Mouse (Mus musculus) hindbrain, embryonic 16.5 days (tissue): ENCODE results near the gene Kcnq2. TPM values are rescaled to one million over a fixed set of nuclear protein-coding genes. Genes with fewer than 3 reads are reported as not detected.

Experiments
- ATAC-seq: fragments of 200-750 bp; cut with Nextera tagmentation; 2 replicates; pipeline ENCODE4 v1.8.0; 2017; ENCODE audit warnings: moderate TSS enrichment, moderate library complexity
- H3K27ac ChIP-seq: fragments of 300-500 bp; sonication (generic); 2 replicates; pipeline ENCODE4 v1.5.1; 2014; ENCODE audit warnings: low read depth, mild to moderate bottlenecking, control low read depth, low read length, moderate library complexity
- H3K27me3 ChIP-seq: fragments of 300-500 bp; sonication (generic); replicated peaks from 2 replicates; pipeline ENCODE4 v1.6.1; 2014; ENCODE audit warnings: low read length; ENCODE audit not compliant: control insufficient read depth, insufficient read depth
- H3K36me3 ChIP-seq: fragments of 300-500 bp; sonication (generic); 2 replicates; pipeline ENCODE4 v1.6.1; 2014; ENCODE audit warnings: mild to moderate bottlenecking, low read length, moderate library complexity, mixed read lengths; ENCODE audit not compliant: control insufficient read depth, insufficient read depth
- H3K4me1 ChIP-seq: fragments of 300-500 bp; sonication (generic); 2 replicates; pipeline ENCODE4 v1.6.1; 2014; ENCODE audit warnings: low read depth, low read length; ENCODE audit not compliant: control insufficient read depth, insufficient read depth
- H3K4me2 ChIP-seq: fragments of 300-500 bp; sonication (generic); 2 replicates; pipeline ENCODE4 v1.6.1; 2014; ENCODE audit warnings: mild to moderate bottlenecking, low read length, control low read depth, moderate library complexity
- H3K4me3 ChIP-seq: fragments of 300-500 bp; sonication (generic); 2 replicates; pipeline ENCODE4 v1.5.1; 2014; ENCODE audit warnings: mild to moderate bottlenecking, low read length, control low read depth, moderate library complexity
- H3K9ac ChIP-seq: fragments of 300-500 bp; sonication (generic); 2 replicates; pipeline ENCODE4 v1.6.1; 2014; ENCODE audit warnings: low read depth, mild to moderate bottlenecking, control low read depth, low read length, moderate library complexity
- H3K9me3 ChIP-seq: fragments of 300-500 bp; sonication (generic); 2 replicates; pipeline ENCODE4 v1.6.1; 2014; ENCODE audit warnings: mild to moderate bottlenecking, low read length, moderate library complexity; ENCODE audit not compliant: control insufficient read depth
- WGBS: fragments of 180-500 bp; shearing (Covaris S2); extraction: QIAGEN DNeasy Blood & Tissue Kit; methylation state at CpG from one replicate; pipeline ENCODE4 v1.1.7; 2014; 5-methylcytosine and 5-hydroxymethylcytosine counted together
- polyA plus RNA-seq: library from polyadenylated mRNA; unstranded; fragments of >200 nt; fragmentation: Nextera tagmentation; extraction: Ambion mirVana; gene quantifications from 2 replicates; pipeline ENCODE4 v1.2.1, GENCODE M21; 2015

The Kcnq2 gene
- polyA plus RNA-seq, 1 experiment from 2014 or later: 41.4 TPM

DNA sequence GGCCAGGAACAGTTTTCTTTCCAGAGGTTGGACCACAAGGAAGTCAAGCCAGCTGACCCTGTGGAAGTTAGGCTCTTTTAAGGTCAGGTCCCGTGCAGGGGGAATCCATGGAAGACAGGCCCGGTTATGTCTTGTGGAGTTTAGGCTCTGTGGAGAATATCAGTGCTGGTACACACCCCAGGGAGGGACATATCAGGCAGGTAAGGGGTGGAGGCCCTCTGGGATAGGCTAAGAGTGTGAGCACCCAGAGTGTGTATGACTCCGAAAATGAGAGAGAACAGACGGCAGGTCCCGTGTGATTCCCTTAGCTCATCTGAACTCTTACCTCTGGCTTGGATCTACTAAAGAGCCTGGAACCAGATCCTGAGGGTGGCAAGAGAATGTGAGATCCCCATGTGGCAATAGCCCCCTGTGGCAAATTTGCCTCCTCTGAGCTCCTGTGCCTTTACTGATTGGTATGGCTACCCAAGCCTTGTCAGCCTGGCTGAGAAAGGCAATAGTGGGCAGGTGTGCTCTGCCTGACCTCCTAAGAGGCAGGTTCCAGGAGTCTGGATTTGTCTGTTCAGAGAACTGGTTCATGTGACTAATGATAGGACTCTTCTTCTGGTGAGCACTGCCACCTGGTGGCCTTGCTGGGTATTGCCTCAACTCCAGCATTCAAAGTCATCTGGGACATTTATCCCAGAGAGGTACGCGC is 63.2 kb downstream of the Kcnq2 start:
- H3K36me3 ChIP-seq: no peaks in the 10 kb centered on the region
- no peaks in the 10 kb centered on the region for H3K9me3 ChIP-seq
- no peak overlapping the region for H3K4me2 ChIP-seq
- no peaks in the 10 kb centered on the region for H3K4me1 ChIP-seq
- no peaks in the 10 kb centered on the region for H3K27me3 ChIP-seq
- H3K9ac ChIP-seq: no peak overlapping the region
- ATAC-seq: peak; percentile 72
- H3K4me3 ChIP-seq: no peak overlapping the region
- H3K27ac ChIP-seq: no peak overlapping the region
- 59% methylated on average over 7 of the region's 7 CpGs for WGBS

DNA sequence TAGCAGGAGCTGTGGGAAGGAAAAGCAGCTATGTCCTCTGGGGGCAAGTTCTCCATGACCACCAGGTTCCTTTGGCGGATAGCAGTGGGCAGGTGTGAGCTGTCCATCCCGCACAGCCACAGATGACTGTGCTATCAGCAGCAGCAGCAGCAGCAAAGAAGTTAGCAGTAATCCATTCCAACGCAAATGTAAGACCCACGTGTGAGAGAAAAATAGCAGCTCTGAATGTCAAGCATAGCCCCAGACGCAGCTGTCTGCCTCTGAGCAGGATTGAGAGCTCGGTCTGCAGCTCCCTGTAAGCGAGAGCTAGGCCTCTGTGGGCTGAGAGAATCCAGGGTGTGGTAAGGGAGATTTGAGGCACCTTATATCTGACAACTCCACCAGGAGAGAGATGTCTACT is 65.0 kb downstream of the Kcnq2 start:
- no peak for ATAC-seq
- WGBS: 59% methylated on average over 7 of the region's 7 CpGs
- Histone ChIP-seq H3K9ac (no peak overlapping the region), H3K9me3 (no peaks in the 10 kb centered on the region), H3K4me2 (no peak overlapping the region), H3K4me1 (no peaks in the 10 kb centered on the region), H3K27ac (no peak overlapping the region), H3K27me3 (no peaks in the 10 kb centered on the region), H3K4me3 (no peak overlapping the region), H3K36me3 (no peaks in the 10 kb centered on the region)

DNA sequence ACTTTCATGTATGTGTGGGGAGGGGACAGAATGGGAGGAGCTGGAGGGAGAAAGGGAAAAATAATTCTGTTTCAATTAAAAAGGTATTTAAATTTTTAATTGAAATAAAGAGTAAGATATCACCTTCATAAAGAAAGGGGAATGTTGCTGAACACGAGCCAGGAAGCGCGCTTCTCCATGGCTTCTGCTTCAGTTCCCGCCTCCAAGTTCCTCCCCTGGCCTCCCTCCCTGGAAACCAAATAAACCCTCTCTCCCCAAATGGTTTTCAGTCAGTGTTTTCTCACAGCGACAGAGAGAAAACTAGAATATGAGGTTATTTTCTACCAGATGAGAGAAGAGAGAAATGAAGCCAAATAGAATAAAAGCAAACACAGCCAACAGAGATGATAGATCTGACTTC is 66.6 kb downstream of the Kcnq2 start:
- no peaks in the 10 kb centered on the region for H3K4me1 ChIP-seq
- WGBS: 68% methylated on average over 5 of the region's 5 CpGs
- no peak overlapping the region for H3K4me2 ChIP-seq
- H3K27me3 ChIP-seq: no peaks in the 10 kb centered on the region
- H3K4me3 ChIP-seq: no peak overlapping the region
- no peak overlapping the region for H3K27ac ChIP-seq
- no peak overlapping the region for H3K9ac ChIP-seq
- no peak for ATAC-seq
- no peaks in the 10 kb centered on the region for H3K9me3 ChIP-seq
- no peaks in the 10 kb centered on the region for H3K36me3 ChIP-seq

DNA sequence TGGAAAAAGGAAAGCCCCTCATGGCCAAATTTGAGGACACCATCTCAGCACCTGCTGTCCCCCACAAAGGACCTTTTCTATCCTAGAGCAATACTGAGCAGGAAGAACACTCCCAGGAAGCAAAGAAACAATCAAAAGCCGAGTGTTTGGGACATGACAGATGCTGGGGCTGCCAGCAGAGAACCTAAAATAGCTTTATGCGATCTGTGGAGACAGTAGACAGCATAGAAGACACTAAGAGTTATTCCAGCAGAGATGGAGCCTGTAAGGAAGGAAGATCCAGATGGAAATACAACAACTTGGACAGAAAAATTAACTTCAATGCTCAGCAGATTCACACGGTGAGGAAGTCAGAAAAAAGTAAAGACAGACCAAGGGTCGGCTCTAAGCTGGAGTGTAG is 69.3 kb downstream of the Kcnq2 start:
- H3K36me3 ChIP-seq: no peaks in the 10 kb centered on the region
- no peak overlapping the region for H3K4me2 ChIP-seq
- H3K4me3 ChIP-seq: no peak overlapping the region
- no peaks in the 10 kb centered on the region for H3K9me3 ChIP-seq
- H3K4me1 ChIP-seq: no peaks in the 10 kb centered on the region
- no peak for ATAC-seq
- no peak overlapping the region for H3K27ac ChIP-seq
- H3K27me3 ChIP-seq: no peaks in the 10 kb centered on the region
- H3K9ac ChIP-seq: no peak overlapping the region
- 57% methylated on average over 4 of the region's 4 CpGs for WGBS

DNA sequence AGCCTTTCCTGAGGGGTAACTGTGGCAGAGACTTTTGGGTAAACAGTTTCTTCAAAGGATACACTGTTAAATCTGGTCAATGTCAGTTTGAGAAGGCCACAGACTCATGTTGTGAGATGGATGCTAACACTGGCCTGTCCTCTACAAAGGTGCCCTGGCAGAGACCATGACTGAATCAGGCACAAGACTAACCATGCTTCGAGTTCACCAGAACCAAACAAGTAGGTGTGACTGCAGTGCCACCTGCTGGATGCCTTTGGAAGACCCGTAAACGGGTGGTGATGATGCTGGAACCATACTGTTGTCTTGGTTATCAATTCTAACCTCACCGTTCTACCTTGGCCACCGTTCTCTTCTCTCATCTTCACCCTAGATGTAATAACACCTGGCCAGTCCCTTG is 75.0 kb downstream of the Kcnq2 start:
- Histone ChIP-seq H3K36me3 (no peaks in the 10 kb centered on the region), H3K27ac (no peak overlapping the region), H3K27me3 (no peaks in the 10 kb centered on the region), H3K9ac (no peak overlapping the region), H3K4me1 (no peaks in the 10 kb centered on the region), H3K9me3 (no peaks in the 10 kb centered on the region), H3K4me3 (no peak overlapping the region), H3K4me2 (no peak overlapping the region)
- ATAC-seq: peak; percentile 77
- 20% methylated on average over 5 of the region's 5 CpGs for WGBS

DNA sequence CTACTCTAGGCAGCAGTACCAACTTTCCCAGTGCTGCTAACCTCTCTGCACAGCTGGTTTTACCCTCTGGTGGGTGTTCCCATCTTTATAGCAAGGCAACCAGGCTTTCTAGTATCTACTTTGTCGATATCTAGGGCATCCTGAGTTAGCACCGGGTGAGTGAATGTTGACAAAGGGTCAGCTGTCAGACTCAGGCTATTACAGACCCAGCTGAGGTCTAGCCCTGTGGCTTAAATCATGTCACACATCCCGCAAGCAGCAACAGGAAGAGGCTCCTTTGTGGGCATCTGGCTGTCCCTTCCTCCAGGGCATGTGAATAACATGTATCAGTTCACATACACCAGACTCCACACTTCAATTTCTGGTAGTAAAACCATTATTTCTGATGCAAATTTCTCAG is 76.9 kb downstream of the Kcnq2 start:
- Histone ChIP-seq H3K4me1 (no peaks in the 10 kb centered on the region), H3K27ac (no peak overlapping the region), H3K27me3 (no peaks in the 10 kb centered on the region), H3K4me3 (no peak overlapping the region), H3K4me2 (no peak overlapping the region), H3K36me3 (no peaks in the 10 kb centered on the region), H3K9me3 (no peaks in the 10 kb centered on the region), H3K9ac (no peak overlapping the region)
- WGBS: 26% methylated on average over 3 of the region's 3 CpGs
- no peak for ATAC-seq

DNA sequence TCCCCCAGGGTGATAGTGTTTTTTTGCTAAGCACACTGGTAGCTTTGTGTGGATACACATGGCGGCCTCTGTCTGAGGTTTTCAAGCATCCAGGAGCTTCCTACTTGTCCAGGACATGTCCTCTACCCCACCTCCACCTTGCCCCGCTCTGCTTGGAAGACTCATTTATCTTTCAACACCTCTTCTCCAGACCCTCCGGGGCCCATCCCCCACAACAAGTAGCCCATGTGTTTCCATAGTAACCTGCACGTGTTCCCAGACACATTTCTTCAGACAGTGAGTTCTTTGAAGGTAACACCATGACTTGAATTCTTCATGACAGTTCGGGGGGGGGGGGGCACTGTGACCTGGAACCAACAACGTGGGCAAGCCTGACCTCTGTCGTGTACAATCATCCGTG is 77.8 kb downstream of the Kcnq2 start:
- no peaks in the 10 kb centered on the region for H3K9me3 ChIP-seq
- WGBS: 33% methylated on average over 8 of the region's 8 CpGs
- ATAC-seq: 0 out of 2 replicates have a peak, but pooled peaks have one; percentile 37
- no peak overlapping the region for H3K9ac ChIP-seq
- H3K36me3 ChIP-seq: no peaks in the 10 kb centered on the region
- H3K4me2 ChIP-seq: no peak overlapping the region
- H3K4me1 ChIP-seq: no peaks in the 10 kb centered on the region
- H3K27me3 ChIP-seq: no peaks in the 10 kb centered on the region
- no peak overlapping the region for H3K4me3 ChIP-seq
- no peak overlapping the region for H3K27ac ChIP-seq

DNA sequence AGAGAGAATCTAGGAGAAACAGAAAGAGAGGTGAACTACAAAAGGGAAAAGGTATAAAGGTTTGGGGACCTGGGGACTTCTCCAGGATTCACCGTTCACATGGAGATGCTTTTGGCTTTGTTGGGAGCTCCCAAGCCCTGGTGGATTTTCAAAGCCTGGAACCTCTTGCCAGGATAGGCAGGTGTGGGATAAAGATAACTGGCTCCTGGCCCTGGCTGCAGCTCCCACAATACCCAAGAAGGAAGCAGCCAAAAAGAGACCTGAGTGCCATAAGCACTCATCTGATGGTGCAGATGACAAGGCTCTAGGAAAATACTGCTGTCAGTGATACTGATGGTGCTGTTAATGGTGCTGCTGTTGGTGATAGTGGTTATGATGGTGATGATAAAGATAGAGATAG is 82.9 kb downstream of the Kcnq2 start:
- no peak overlapping the region for H3K27ac ChIP-seq
- H3K9ac ChIP-seq: no peak overlapping the region
- WGBS: 63% methylated on average over 1 of the region's 1 CpGs
- no peaks in the 10 kb centered on the region for H3K27me3 ChIP-seq
- H3K4me3 ChIP-seq: no peak overlapping the region
- no peaks in the 10 kb centered on the region for H3K4me1 ChIP-seq
- no peak for ATAC-seq
- H3K36me3 ChIP-seq: no peaks in the 10 kb centered on the region
- H3K4me2 ChIP-seq: no peak overlapping the region
- no peaks in the 10 kb centered on the region for H3K9me3 ChIP-seq

DNA sequence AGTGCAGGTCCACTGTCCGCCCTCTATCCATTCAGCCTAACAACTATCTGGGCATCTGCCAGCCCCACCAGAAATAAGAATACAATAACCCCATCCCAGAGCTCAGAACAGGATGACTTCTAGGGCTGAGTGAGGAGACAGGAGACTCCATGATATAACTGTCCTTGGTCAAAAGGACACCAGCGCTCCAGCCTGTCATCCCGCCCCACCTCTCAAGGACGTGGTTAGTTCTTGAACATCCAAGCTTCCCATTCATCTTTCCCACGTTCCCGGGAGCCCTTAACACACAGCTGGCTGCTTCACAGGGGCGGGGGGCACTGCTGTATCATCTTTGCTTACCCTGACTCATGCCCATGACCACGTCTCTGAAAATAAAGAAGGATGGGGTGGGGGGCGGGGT is 86.1 kb downstream of the Kcnq2 start:
- H3K27me3 ChIP-seq: no peaks in the 10 kb centered on the region
- no peak overlapping the region for H3K4me2 ChIP-seq
- no peaks in the 10 kb centered on the region for H3K36me3 ChIP-seq
- no peak for ATAC-seq
- no peak overlapping the region for H3K27ac ChIP-seq
- H3K9me3 ChIP-seq: no peaks in the 10 kb centered on the region
- no peak overlapping the region for H3K9ac ChIP-seq
- no peak overlapping the region for H3K4me3 ChIP-seq
- H3K4me1 ChIP-seq: 0 out of 2 replicates have a peak, but pooled peaks cover 2% of the 10 kb centered on the region
- 79% methylated on average over 9 of the region's 9 CpGs for WGBS
